Mouse (Mus musculus) cerebellum, adult 2 months (tissue): ENCODE measurements around the gene Bahd1. TPM values are rescaled to one million over a fixed set of nuclear protein-coding genes. Genes with fewer than 3 reads are reported as not detected.

Experiments used
- DNase-seq, 2 experiments: peaks; one replicate each; pipeline ENCODE4 v3.0.0; 2021
- H3K27ac ChIP-seq: fragments of 200-500 bp; 2 replicates; pipeline ENCODE4 v1.5.1; 2012; ENCODE audit warnings: low read length, control low read depth, inconsistent platforms; ENCODE audit not compliant: insufficient read depth
- H3K27me3 ChIP-seq: fragments of 200-500 bp; 2 replicates; pipeline ENCODE4 v1.6.1; 2012; ENCODE audit warnings: inconsistent platforms, mild to moderate bottlenecking, low read length, moderate library complexity; ENCODE audit not compliant: control insufficient read depth, insufficient read depth
- H3K4me1 ChIP-seq: fragments of 200-500 bp; 2 replicates; pipeline ENCODE4 v1.6.1; 2011; ENCODE audit warnings: low read length; ENCODE audit not compliant: control insufficient read depth, insufficient read depth
- H3K4me3 ChIP-seq: fragments of 200-500 bp; replicated peaks from 2 replicates; pipeline ENCODE3; 2011; ENCODE audit warnings: mild to moderate bottlenecking, low read depth, low read length, control low read depth; ENCODE audit not compliant: insufficient read depth
- CTCF ChIP-seq: fragments of 200-500 bp; IDR thresholded peaks from 2 replicates; pipeline ENCODE4 v1.5.1; 2011; ENCODE audit warnings: low read depth, mild to moderate bottlenecking, control low read depth, low read length, moderate library complexity, borderline replicate concordance; ENCODE audit not compliant: insufficient read depth
- POLR2A ChIP-seq: fragments of 200-500 bp; IDR thresholded peaks from 2 replicates; pipeline ENCODE4 v1.6.1; 2011; ENCODE audit warnings: low read length, control low read depth, borderline replicate concordance; ENCODE audit not compliant: insufficient read depth
- WGBS: fragments of 180-500 bp; shearing (Covaris S2); methylation state at CpG from one replicate; pipeline ENCODE4 v1.1.7; 2018; 5-methylcytosine and 5-hydroxymethylcytosine counted together
- polyA plus RNA-seq: library from polyadenylated mRNA; depleted of rRNA; stranded (reverse); fragments of >200 nt; gene quantifications from 2 replicates; pipeline ENCODE4 v1.2.3, GENCODE M21; 2012; rRNA removed

Gene Bahd1
- polyA plus RNA-seq: 16.6 and 16.7 TPM in 2 replicates

- Histone ChIP-seq H3K4me3 (peak within 1 kb of the TSS; percentile 72), H3K4me1 (peaks cover 25% of the 10 kb centered on the region), H3K27ac (no peak within 1 kb of the TSS), H3K27me3 (no peaks in the 10 kb centered on the region)
- no peak for TF ChIP-seq POLR2A
- TF ChIP-seq CTCF: no peak
- 15% methylated on average over 32 of the region's 32 CpGs for WGBS
- peak; percentile 34 to 36 for DNase-seq
Measured at GRCm38 (mm10) chr2:118899981-118900825, at the start of gene Bahd1. Gene Bahd1 (plus strand): TSS chr2:118900377.

GRCm38 (mm10) chr2:118851756-118852155 lies 48.4 kb upstream of the Bahd1 start:
- no peaks in the 10 kb centered on the region for H3K4me1 ChIP-seq
- no peak for DNase-seq

GRCm38 (mm10) chr2:118861454-118862339 lies 38.5 kb upstream of the Bahd1 start, which contains the start of gene Ivd:
Gene Ivd (plus strand): TSS chr2:118861954.
- H3K27ac ChIP-seq: peak within 1 kb of the TSS; percentile 27
- peak; percentile 94 for TF ChIP-seq POLR2A
- TF ChIP-seq CTCF: no peak
- under 1% methylated on average over 34 of the region's 34 CpGs for WGBS

More at GRCm38 (mm10) chr2:118851756-118852155, 48.4 kb upstream of the Bahd1 start:
- H3K27ac ChIP-seq: no peak overlapping the region
- WGBS: 63% methylated on average over 3 of the region's 3 CpGs
- H3K4me3 ChIP-seq: no peak overlapping the region
- H3K27me3 ChIP-seq: no peaks in the 10 kb centered on the region
- no peak for TF ChIP-seq CTCF
- TF ChIP-seq POLR2A: no peak

GRCm38 (mm10) chr2:118862340-118862675 lies 37.9 kb upstream of the Bahd1 start:
- 40% methylated on average over 1 of the region's 3 CpGs for WGBS
- H3K4me3 ChIP-seq: peak overlapping the region; percentile 71
- no peak for DNase-seq
- H3K27ac ChIP-seq: peak overlapping the region; percentile 27
- H3K27me3 ChIP-seq: no peaks in the 10 kb centered on the region
- TF ChIP-seq POLR2A (no peak), CTCF (no peak)
- no peaks in the 10 kb centered on the region for H3K4me1 ChIP-seq

More at GRCm38 (mm10) chr2:118861454-118862339, 38.5 kb upstream of the Bahd1 start, which contains the start of gene Ivd:
- Histone ChIP-seq H3K4me1 (no peaks in the 10 kb centered on the region), H3K4me3 (peak within 1 kb of the TSS; percentile 71), H3K27me3 (no peaks in the 10 kb centered on the region)
- peak; percentile 91 to 97 for DNase-seq

- Histone ChIP-seq H3K27me3 (no peaks in the 10 kb centered on the region), H3K27ac (no peak overlapping the region), H3K4me1 (peaks cover 7% of the 10 kb centered on the region; the same call in 1 of the 2 replicates), H3K4me3 (no peak overlapping the region)
- TF ChIP-seq CTCF (no peak), POLR2A (no peak)
- no peak for DNase-seq
- WGBS: 69% methylated on average over 3 of the region's 3 CpGs
Measured at GRCm38 (mm10) chr2:118870601-118871000, 29.6 kb upstream of the Bahd1 start.

GRCm38 (mm10) chr2:118871032-118871431 lies 29.1 kb upstream of the Bahd1 start:
- Histone ChIP-seq H3K4me1 (peaks cover 7% of the 10 kb centered on the region; the same call in 1 of the 2 replicates), H3K27ac (no peak overlapping the region), H3K4me3 (no peak overlapping the region), H3K27me3 (no peaks in the 10 kb centered on the region)
- TF ChIP-seq POLR2A (no peak), CTCF (no peak)
- 15% methylated on average over 1 of the region's 1 CpGs for WGBS
- DNase-seq: no peak

GRCm38 (mm10) chr2:118873018-118873417 lies 27.2 kb upstream of the Bahd1 start:
- H3K4me1 ChIP-seq: peaks cover 7% of the 10 kb centered on the region; the same call in 1 of the 2 replicates
- H3K4me3 ChIP-seq: no peak overlapping the region
- no peaks in the 10 kb centered on the region for H3K27me3 ChIP-seq
- no peak for DNase-seq
- 77% methylated on average over 5 of the region's 5 CpGs for WGBS
- TF ChIP-seq CTCF: no peak
- TF ChIP-seq POLR2A: no peak
- H3K27ac ChIP-seq: no peak overlapping the region
